Mouse (Mus musculus): ENCODE results near the gene Ncaph. TPM values are rescaled to one million over a fixed set of nuclear protein-coding genes. Genes with fewer than 3 reads are reported as not detected.
A peak's percentile ranks its signal among the peaks of the same experiment; 100 is the strongest.
"Not testable (repeated sequence)": the region's sequence is repeated elsewhere in the genome, so short reads cannot be mapped to it uniquely, and the experiment has no call there.

Gene Ncaph
- total and polyA plus RNA-seq, 3 experiments = 37.5 to 49.4 TPM; not detected in 1

GRCm38 (mm10) chr2:127090151-127090550 lies 43.6 kb downstream of the Ncaph start:
- not testable (repeated sequence) for H3K9ac ChIP-seq (ENCODE audit: control insufficient read depth, low read depth, low read length, poor library complexity, severe bottlenecking); H3K36me3 ChIP-seq (ENCODE audit: control insufficient read depth in 1 of 2, insufficient read depth in 2 of 2, low read length in 2 of 2); H3K4me3 ChIP-seq (ENCODE audit: control insufficient read depth in 1 of 2, insufficient read depth in 1 of 2, low read depth in 2 of 2, low read length in 2 of 2); DNase-seq (ENCODE audit: low read depth, low spot score); H3K9me3 ChIP-seq (replicated peaks; ENCODE audit: insufficient read depth, low read length); H3K4me1 ChIP-seq (ENCODE audit: control insufficient read depth in 1 of 2, insufficient read depth in 2 of 2, low read length in 2 of 2); H3K27ac ChIP-seq (ENCODE audit: control insufficient read depth, low read depth, low read length); H3K79me2 ChIP-seq (ENCODE audit: control insufficient read depth, insufficient read depth, low read length, poor library complexity); H3K27me3 ChIP-seq (ENCODE audit: control insufficient read depth in 1 of 2, insufficient read depth in 2 of 2, low read length in 2 of 2)
- TF ChIP-seq MAFK (IDR thresholded peaks at IDR 0.05; ENCODE audit: borderline replicate concordance, low read depth, low read length) = peak; percentile 23; the same call in 1 of the 2 replicates

- H3K9me3 ChIP-seq (replicated peaks; ENCODE audit: insufficient read depth, low read length) = no peaks in the 10 kb centered on the region
- no peaks in the 10 kb centered on the region for H3K27me3 ChIP-seq (ENCODE audit: control insufficient read depth in 1 of 2, insufficient read depth in 2 of 2, low read length in 2 of 2)
- H3K27ac ChIP-seq (ENCODE audit: control insufficient read depth, low read depth, low read length) = no peak overlapping the region
- H3K79me2 ChIP-seq (ENCODE audit: control insufficient read depth, insufficient read depth, low read length, poor library complexity) = no peaks in the 10 kb centered on the region
- peaks cover 0 to under 1% of the 10 kb centered on the region in 2 experiments; a peak in 2 of 4 replicates for H3K4me1 ChIP-seq (ENCODE audit: control insufficient read depth in 1 of 2, insufficient read depth in 2 of 2, low read length in 2 of 2)
- H3K36me3 ChIP-seq (ENCODE audit: control insufficient read depth in 1 of 2, insufficient read depth in 2 of 2, low read length in 2 of 2) = peaks cover 0 to under 1% of the 10 kb centered on the region in 2 experiments; a peak in 1 of 4 replicates
- H3K4me3 ChIP-seq (ENCODE audit: control insufficient read depth in 1 of 2, insufficient read depth in 1 of 2, low read depth in 2 of 2, low read length in 2 of 2) = no peak overlapping the region
- H3K9ac ChIP-seq (ENCODE audit: control insufficient read depth, low read depth, low read length, poor library complexity, severe bottlenecking) = no peak overlapping the region
- DNase-seq (ENCODE audit: low read depth, low spot score) = no peak
- TF ChIP-seq CHD1 (IDR thresholded peaks at IDR 0.05; ENCODE audit: low read depth, low read length) = no peak
- no peak for TF ChIP-seq EP300 (IDR thresholded peaks at IDR 0.05; ENCODE audit: low read depth in 1 of 2, low read length in 2 of 2)
- TF ChIP-seq ETS1 (IDR thresholded peaks at IDR 0.05; ENCODE audit: low read depth, low read length) = no peak
- TF ChIP-seq POLR2A (IDR thresholded peaks at IDR 0.05; ENCODE audit: control insufficient read depth in 1 of 2, insufficient read depth in 1 of 2, low read depth in 1 of 2, low read length in 2 of 2, poor library complexity in 1 of 2) = no peak
- TF ChIP-seq SIN3A (IDR thresholded peaks at IDR 0.05; ENCODE audit: low read length) = no peak
- no peak for TF ChIP-seq TAL1 (IDR thresholded peaks at IDR 0.05; ENCODE audit: low read length)
- no peak for TF ChIP-seq RAD21 (IDR thresholded peaks at IDR 0.05; ENCODE audit: low read depth, low read length)
- no peak for TF ChIP-seq SMC3 (IDR thresholded peaks at IDR 0.05; ENCODE audit: low read depth, low read length)
- no peak for TF ChIP-seq TCF12 (IDR thresholded peaks at IDR 0.05; ENCODE audit: low read depth, low read length)
- no peak for TF ChIP-seq MEF2A (IDR thresholded peaks at IDR 0.05; ENCODE audit: extremely low read depth, insufficient replicate concordance, low read depth, low read length, poor library complexity, severe bottlenecking)
- TF ChIP-seq MAX (IDR thresholded peaks at IDR 0.05; ENCODE audit: low read length) = no peak
- TF ChIP-seq GATA1 (IDR thresholded peaks at IDR 0.05; ENCODE audit: low read depth, low read length) = no peak
- TF ChIP-seq E2F4 (IDR thresholded peaks at IDR 0.05; ENCODE audit: borderline replicate concordance, low read depth, low read length) = no peak
- TF ChIP-seq ZKSCAN1 (IDR thresholded peaks at IDR 0.05; ENCODE audit: low read depth, low read length) = no peak
- no peak for TF ChIP-seq ZMIZ1 (IDR thresholded peaks at IDR 0.05; ENCODE audit: low read depth, low read length)
- no peak for TF ChIP-seq HCFC1 (IDR thresholded peaks at IDR 0.05; ENCODE audit: low read depth, low read length)
- TF ChIP-seq MAZ (IDR thresholded peaks at IDR 0.05; ENCODE audit: low read depth, low read length) = no peak
- TF ChIP-seq RCOR1 (IDR thresholded peaks at IDR 0.05; ENCODE audit: low read depth, low read length) = no peak
- TF ChIP-seq TBP (IDR thresholded peaks at IDR 0.05; ENCODE audit: low read depth, low read length) = no peak
- no peak for TF ChIP-seq MXI1 (IDR thresholded peaks at IDR 0.05; ENCODE audit: low read depth, low read length)
Observed at GRCm38 (mm10) chr2:127086235-127086634, 47.5 kb downstream of the Ncaph start.

Measured in MEL (cell line).